Mouse (Mus musculus) G1E-ER4 (cell line): ENCODE measurements around the gene Aplp2. TPM values are rescaled to one million over a fixed set of nuclear protein-coding genes. Genes with fewer than 3 reads are reported as not detected.

Source experiments
- GATA1 ChIP-seq: IDR thresholded peaks from one replicate; pipeline ENCODE4 v1.8.0; 2012; ENCODE audit warnings: low read length, inconsistent platforms
- polyA plus RNA-seq: library from polyadenylated mRNA; stranded (reverse); fragments of >175 nt; gene quantifications from 2 replicates; pipeline ENCODE4 v1.2.3, GENCODE M21; 2012

Aplp2 gene
- polyA plus RNA-seq, 1 experiment = 52.4 TPM

DNA sequence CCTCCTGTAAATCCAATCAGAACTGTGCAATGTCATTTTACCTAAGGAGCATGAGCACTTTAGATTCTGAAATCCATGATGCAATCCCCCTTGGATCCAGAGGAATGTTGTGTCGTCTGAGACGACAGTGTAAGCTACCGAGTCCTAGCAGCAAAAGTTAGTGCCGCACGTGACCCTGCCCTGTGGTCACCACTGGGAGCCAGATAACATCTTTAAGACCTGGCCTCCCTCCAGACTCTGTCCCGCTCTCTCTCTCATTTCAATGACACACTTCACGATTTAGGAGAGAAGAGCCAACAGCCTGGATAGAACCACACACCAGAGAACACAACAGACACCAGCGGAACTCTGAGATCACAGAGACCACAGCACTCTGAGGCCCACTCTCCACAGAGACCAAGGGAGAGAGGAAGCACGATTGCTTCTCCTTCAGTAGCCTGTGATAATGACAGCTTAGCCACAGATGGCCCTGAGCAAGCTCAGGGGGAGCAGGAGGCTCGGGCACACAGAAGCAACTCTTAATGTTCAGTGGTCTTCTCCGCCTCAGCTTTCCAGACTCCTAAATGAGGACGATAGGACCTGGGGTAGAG is 83.6 kb downstream of the Aplp2 start:
- no peak for TF ChIP-seq GATA1

DNA sequence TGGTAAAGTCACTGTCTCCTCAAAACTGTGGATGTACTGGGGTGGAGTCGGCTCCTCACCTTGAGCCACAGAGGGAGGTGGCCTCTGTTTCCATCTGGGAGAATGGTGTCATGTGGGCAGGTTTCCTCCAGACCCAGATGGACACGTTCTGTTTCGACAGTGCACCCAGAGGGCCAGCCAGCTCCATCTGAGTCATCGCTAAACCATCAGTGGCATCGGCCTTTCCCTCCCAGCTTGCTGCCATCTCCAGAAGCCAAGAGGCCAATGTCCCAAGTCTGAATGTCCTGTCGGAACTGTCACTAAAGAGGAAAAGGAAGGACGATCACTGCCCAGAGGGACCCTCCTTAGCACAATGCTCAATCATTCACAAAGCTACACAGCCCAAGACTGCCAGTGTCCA is 85.5 kb downstream of the Aplp2 start:
- no peak for TF ChIP-seq GATA1

DNA sequence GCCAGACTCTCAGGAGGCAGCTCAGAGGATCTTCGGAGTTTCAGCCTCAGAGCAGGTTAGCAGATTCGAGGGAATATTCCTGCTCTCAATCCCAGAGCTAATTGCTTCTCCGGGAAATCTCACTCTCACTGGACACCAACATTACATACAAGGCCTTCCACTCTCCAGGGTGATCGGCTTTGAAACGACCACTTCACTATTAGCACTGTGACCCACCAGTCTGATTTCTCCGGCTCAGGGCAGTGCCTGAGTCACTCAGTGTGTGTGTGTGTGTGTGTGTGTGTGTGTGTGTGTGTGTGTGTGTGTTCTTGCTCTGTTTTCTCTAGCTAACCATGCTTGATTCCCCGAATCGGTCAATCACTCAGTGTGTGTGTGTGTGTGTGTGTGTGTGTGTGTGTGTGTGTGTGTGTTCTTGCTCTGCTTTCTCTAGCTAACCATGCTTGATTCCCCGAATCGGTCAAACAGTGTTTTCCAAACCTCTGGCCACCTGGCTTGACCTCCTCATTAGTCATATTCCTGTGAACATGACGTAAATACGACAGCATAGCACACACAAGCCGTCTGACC is 89.1 kb downstream of the Aplp2 start:
- no peak for TF ChIP-seq GATA1

DNA sequence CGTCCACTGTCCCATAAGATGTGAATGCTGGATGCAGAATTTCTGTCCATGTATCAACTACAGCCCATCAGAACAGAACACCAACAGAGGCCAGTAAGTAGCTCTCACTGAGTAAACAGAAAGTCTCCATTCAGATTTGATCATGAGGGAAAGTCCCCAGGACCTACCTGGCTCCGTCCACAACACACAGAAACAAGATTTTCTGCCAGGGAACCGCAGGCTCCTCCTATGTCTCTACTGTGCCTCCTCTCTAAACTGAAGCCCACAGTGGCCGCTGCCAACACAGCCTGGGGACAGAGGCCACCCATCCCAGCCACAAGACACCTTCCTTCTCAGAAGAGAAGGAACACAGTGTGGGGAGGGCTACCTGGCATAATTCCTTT is 91.1 kb downstream of the Aplp2 start:
- no peak for TF ChIP-seq GATA1

DNA sequence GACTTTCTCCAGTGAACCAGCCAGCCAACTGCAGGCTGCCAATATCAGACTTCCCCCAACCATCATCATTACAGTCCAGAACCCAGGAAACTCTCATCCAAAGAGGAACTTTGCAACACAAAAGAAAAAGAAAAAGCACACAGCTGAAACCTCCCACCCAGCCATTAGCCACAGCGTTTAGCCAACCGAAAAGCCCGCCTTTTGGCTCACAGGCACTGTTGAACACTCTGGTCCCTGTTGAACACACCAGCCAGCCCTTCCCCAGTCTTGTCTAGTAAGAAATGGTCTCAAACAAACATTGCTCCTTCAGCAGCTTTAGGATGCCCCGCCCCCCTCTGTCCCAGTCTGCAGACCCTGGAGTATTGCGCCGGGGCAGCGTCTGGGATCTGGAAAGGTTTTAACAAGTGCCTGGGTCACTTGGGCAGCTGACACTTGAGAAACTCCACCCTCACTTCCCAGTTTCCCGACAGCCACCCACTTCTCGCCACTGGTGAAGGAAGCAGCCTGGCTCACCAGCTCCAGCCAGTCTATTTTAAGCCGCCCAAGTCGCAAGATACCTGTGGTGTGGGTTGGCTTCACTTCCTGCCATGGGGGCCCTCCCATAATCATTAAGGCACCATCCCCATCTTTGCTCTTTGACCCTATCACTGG is 91.6 kb downstream of the Aplp2 start:
- TF ChIP-seq GATA1 = no peak

DNA sequence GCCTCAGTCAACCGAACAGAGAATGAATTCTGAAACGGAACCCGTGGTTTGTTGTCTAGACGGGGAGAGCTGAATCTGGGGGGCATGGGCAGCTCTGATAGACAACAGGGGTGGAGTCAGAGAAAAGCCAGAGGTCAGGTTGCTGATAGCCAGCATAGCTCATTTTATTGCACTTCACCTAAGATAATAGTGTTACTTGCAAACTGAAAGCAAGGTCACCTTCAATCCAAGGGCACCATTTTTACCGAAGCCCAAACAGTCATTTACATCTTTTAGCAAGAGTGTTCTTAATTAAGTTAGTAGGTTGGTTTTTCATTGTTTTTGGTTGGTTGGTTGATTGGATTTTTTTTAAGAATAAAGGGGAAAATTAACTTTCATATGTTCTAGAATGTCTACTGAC is 92.2 kb downstream of the Aplp2 start:
- no peak for TF ChIP-seq GATA1

DNA sequence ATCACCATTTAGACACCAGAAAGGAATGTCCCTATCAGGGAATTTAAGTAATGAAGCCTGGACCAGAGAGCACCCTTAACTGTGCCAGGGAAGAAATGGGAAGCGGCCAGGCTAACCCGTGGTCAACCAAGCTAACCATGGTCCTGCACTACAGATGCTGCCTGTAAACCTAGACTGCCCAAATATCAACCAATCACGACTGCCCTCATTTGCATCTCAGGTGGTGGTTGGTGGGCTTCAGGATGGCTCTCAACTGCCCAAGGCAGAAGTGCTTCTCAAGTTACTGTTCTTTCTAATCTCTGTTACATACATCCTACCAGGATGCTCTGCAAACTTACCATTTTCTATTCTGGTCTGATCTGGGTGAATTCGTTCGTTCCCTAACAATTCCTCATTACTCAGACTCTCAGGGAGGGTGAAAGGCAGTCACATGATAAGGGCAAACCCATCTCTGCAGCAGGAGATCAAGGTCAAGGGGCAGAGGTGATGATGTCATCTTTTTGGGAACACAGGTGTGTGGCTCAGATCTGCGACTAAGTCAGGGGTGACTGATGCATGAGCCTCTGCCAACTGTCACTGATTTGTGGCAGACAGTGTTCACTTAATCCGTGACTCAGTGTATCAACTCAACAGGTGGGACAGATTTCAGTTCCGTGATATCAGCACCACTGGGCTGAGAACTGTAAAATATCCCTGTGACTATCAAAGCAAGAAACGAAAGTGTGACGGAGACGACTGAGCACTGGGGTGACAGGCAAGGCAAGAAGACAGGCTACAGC is 92.9 kb downstream of the Aplp2 start:
- TF ChIP-seq GATA1 = no peak

DNA sequence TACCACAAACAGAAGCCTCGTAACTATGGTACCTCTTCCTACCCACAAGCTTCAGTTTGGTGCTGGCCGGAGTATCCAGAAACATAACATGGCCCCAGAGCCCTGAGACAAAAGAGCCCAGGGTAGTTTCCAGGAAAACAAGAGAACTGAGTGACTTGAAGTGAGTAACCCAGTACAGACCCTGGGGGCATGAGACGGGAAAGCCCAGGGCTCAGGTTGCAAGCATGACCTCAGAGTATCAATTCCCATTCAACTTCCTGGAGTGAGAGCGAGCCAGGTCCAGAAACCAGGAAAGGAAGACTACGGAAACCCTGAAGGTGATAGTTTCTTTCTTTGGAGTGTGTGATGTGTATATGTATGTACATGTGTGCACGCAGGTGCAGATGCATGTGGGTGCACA is 94.1 kb downstream of the Aplp2 start:
- no peak for TF ChIP-seq GATA1

DNA sequence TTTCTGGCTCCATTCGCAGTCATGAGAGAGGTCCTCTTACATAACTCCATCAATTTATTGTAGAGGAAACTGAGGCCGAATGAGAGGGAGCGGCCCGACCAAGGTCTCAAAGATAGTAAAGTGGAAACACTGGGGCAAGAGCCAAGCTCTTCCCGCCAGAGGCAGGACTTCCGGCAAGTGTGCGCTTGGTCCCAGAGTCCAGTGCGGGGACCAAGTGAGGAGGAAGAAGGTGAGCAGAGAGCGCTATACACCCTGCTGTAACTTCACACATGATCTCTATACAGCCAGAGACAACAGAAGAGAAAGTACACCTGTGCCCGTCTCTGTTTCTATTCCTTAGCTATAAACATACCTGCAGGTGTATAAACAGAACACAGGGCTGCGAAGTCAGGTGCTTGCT is 94.5 kb downstream of the Aplp2 start:
- no peak for TF ChIP-seq GATA1

DNA sequence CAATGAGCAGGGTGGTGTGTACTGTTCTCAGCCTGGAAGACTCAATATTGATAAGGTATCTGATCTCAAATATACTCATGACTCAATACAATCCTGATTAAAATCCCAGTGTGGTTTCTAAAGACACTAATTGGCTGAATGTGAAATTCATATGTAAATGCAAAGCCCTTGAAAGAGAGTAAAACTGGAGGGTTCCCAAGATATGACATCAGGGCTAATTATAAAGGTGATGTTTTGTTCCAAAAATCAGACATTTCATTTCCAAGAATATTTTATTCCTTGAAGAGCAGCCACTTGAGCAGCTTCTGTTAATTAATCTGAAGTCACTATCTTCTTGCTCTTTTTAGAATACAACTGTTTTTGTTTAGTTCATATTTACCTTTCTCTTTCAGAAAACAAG is 96.0 kb downstream of the Aplp2 start:
- TF ChIP-seq GATA1 = no peak

DNA sequence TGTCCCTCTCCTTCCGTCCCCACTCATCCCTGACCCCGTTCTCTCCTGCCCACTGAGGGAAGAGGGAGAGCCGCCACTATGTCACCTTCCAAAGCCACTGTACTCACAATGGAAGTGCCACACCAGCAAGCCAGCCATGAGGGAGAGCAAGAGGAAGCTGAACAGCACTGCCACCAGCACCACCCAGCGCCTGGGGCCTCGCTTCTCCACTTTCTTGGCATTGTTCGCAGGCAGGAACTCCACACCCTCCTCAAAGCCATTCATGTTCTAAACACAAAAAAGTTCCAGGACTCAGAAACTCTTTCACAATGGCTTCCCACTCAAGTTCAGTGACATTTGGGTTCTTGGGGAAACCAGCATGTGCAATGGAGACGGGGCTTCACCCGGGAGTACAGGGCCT is 103.2 kb downstream of the Aplp2 start:
- TF ChIP-seq GATA1 = no peak

Other genes starting within 250 kb of the Aplp2 start
- gene Zbtb44, start 181.2 kb downstream of the Aplp2 start, polyA plus RNA-seq = 6.5 and 8.2 TPM in 2 replicates
- gene St14, start 80.0 kb downstream of the Aplp2 start, polyA plus RNA-seq = 0.01 TPM in 1 of 2 replicates, not detected in the other
- gene Prdm10, start 68.7 kb upstream of the Aplp2 start, polyA plus RNA-seq = 6.0 and 6.8 TPM in 2 replicates
- gene Nfrkb, start 174.4 kb upstream of the Aplp2 start, polyA plus RNA-seq = 3.5 and 24.1 TPM in 2 replicates